Mouse (Mus musculus) embryonic facial prominence, embryonic 13.5 days (tissue): ENCODE measurements around the gene Iqck. TPM values are rescaled to one million over a fixed set of nuclear protein-coding genes. Genes with fewer than 3 reads are reported as not detected.

Experiments used
- ATAC-seq: fragments of 200-750 bp; cut with Nextera tagmentation; 2 replicates; pipeline ENCODE4 v1.8.0; 2017; ENCODE audit warnings: low read depth; ENCODE audit not compliant: insufficient number of reproducible peaks, insufficient read depth, low FRiP score, low TSS enrichment
- H3K27ac ChIP-seq: fragments of 300-500 bp; sonication (generic); 2 replicates; pipeline ENCODE4 v1.5.1; 2015; ENCODE audit warnings: moderate library complexity, mild to moderate bottlenecking, inconsistent platforms
- H3K27me3 ChIP-seq: fragments of 300-500 bp; sonication (generic); 2 replicates; pipeline ENCODE4 v1.6.1; 2015; ENCODE audit warnings: mild to moderate bottlenecking, inconsistent platforms
- H3K36me3 ChIP-seq: fragments of 300-500 bp; sonication (generic); 2 replicates; pipeline ENCODE4 v1.6.1; 2015; ENCODE audit warnings: mild to moderate bottlenecking, inconsistent platforms
- H3K4me1 ChIP-seq: fragments of 300-500 bp; sonication (generic); 2 replicates; pipeline ENCODE4 v1.6.1; 2015; ENCODE audit warnings: inconsistent platforms
- H3K4me2 ChIP-seq: fragments of 300-500 bp; sonication (generic); 2 replicates; pipeline ENCODE4 v1.6.1; 2015; ENCODE audit warnings: moderate library complexity, mild to moderate bottlenecking, inconsistent platforms
- H3K4me3 ChIP-seq: fragments of 300-500 bp; sonication (generic); 2 replicates; pipeline ENCODE4 v1.5.1; 2015; ENCODE audit warnings: mild to moderate bottlenecking, inconsistent platforms
- H3K9ac ChIP-seq: fragments of 300-500 bp; sonication (generic); 2 replicates; pipeline ENCODE4 v1.6.1; 2015; ENCODE audit warnings: mild to moderate bottlenecking, inconsistent platforms
- H3K9me3 ChIP-seq: fragments of 300-500 bp; sonication (generic); 2 replicates; pipeline ENCODE4 v1.6.1; 2016; ENCODE audit warnings: inconsistent platforms
- WGBS: fragments of 180-500 bp; shearing (Covaris S2); methylation state at CpG from one replicate; pipeline ENCODE4 v1.1.7; 2015; ENCODE audit warnings: mixed read lengths; 5-methylcytosine and 5-hydroxymethylcytosine counted together
- polyA plus RNA-seq: library from polyadenylated mRNA; unstranded; fragments of >200 nt; fragmentation: Nextera tagmentation; extraction: Ambion mirVana; gene quantifications from 2 replicates; pipeline ENCODE4 v1.2.1, GENCODE M21; 2015

Iqck gene
- polyA plus RNA-seq, 1 experiment from 2014 or later: 3.0 TPM

- ATAC-seq: no peak
- Histone ChIP-seq H3K4me2 (no peak overlapping the region), H3K27ac (no peak overlapping the region), H3K4me1 (peaks cover 19% of the 10 kb centered on the region), H3K4me3 (no peak overlapping the region), H3K27me3 (no peaks in the 10 kb centered on the region), H3K9me3 (no peaks in the 10 kb centered on the region), H3K36me3 (peaks cover 59% of the 10 kb centered on the region), H3K9ac (no peak overlapping the region)
- 85% methylated on average over 4 of the region's 4 CpGs for WGBS
These were observed 2.9 kb upstream of the Iqck start for GRCm38 (mm10) chr7:118852611-118853010.

GRCm38 (mm10) chr7:118854606-118855005, 946 bp upstream of the Iqck start:
- 17% methylated on average over 3 of the region's 3 CpGs for WGBS
- ATAC-seq: no peak
- Histone ChIP-seq H3K9me3 (no peaks in the 10 kb centered on the region), H3K36me3 (peaks cover 39% of the 10 kb centered on the region), H3K4me1 (peaks cover 17% of the 10 kb centered on the region), H3K27ac (no peak overlapping the region), H3K27me3 (no peaks in the 10 kb centered on the region), H3K4me3 (peak overlapping the region; percentile 86), H3K9ac (peak overlapping the region; percentile 83), H3K4me2 (peak overlapping the region; percentile 82)

- WGBS: under 1% methylated on average over 46 of the region's 46 CpGs
- Histone ChIP-seq H3K27me3 (no peaks in the 10 kb centered on the region), H3K36me3 (peaks cover 26% of the 10 kb centered on the region), H3K4me1 (peaks cover 17% of the 10 kb centered on the region), H3K4me3 (peak within 1 kb of the TSS; percentile 86), H3K27ac (peak within 1 kb of the TSS; percentile 69; the same call in 1 of the 2 replicates), H3K9ac (peak within 1 kb of the TSS; percentile 83), H3K9me3 (no peaks in the 10 kb centered on the region), H3K4me2 (peak within 1 kb of the TSS; percentile 82)
- peak; percentile 75 for ATAC-seq
These were observed 339 bp downstream of the Iqck start, which contains the start of gene Knop1 for GRCm38 (mm10) chr7:118855877-118856304. Gene Knop1 (minus strand): TSS chr7:118856254.

DNA sequence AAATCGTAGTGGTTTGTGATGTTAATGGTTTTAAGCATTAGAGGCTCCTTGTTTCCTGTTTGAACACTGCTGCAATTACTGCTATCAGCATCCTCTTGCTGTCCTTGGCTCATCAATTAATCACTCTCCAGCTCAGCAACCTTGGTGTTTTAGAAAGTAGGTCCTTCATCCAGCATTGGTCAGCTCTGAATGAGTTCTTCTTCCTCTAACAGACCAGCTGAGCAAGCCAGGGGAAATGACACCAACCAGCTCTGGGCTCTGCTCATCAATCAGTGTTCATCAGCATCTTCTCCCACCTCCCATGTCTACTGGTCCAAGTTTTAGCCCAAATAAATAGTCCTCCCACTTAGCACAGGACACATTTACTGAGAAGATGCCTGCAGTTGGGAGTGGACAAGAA, 3.1 kb downstream of the Iqck start:
- Histone ChIP-seq H3K9ac (no peak overlapping the region), H3K27ac (no peak overlapping the region), H3K4me2 (no peak overlapping the region), H3K9me3 (no peaks in the 10 kb centered on the region), H3K4me3 (no peak overlapping the region), H3K27me3 (no peaks in the 10 kb centered on the region), H3K4me1 (peaks cover 17% of the 10 kb centered on the region), H3K36me3 (no peaks in the 10 kb centered on the region; the same call in 1 of the 2 replicates)
- WGBS: 82% methylated on average over 1 of the region's 1 CpGs
- ATAC-seq: no peak

DNA sequence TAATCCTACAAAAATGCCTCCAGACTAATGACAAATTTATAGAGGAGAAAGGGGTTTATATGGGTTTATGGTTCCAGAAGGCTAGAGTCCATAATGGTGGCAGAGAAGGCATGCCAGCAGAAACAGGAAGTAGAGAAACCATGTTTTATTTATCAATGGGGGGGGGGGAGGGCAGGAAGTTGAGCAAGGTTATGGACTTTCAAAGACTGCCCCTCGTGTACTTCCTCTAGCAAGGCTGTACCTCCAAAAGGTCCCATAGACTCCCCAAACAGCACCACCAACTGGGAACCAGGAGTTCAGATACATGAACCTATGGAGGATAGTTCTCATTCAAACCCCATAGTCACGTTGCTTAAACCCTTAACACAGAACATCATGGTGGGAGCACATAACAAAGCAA, 9.8 kb downstream of the Iqck start:
- no peak overlapping the region for H3K27ac ChIP-seq
- no peak overlapping the region for H3K9ac ChIP-seq
- no peaks in the 10 kb centered on the region for H3K9me3 ChIP-seq
- H3K4me3 ChIP-seq: no peak overlapping the region
- no peaks in the 10 kb centered on the region for H3K27me3 ChIP-seq
- H3K4me1 ChIP-seq: no peaks in the 10 kb centered on the region
- WGBS: 78% methylated on average over 2 of the region's 2 CpGs
- no peak overlapping the region for H3K4me2 ChIP-seq
- ATAC-seq: no peak
- no peaks in the 10 kb centered on the region for H3K36me3 ChIP-seq

DNA sequence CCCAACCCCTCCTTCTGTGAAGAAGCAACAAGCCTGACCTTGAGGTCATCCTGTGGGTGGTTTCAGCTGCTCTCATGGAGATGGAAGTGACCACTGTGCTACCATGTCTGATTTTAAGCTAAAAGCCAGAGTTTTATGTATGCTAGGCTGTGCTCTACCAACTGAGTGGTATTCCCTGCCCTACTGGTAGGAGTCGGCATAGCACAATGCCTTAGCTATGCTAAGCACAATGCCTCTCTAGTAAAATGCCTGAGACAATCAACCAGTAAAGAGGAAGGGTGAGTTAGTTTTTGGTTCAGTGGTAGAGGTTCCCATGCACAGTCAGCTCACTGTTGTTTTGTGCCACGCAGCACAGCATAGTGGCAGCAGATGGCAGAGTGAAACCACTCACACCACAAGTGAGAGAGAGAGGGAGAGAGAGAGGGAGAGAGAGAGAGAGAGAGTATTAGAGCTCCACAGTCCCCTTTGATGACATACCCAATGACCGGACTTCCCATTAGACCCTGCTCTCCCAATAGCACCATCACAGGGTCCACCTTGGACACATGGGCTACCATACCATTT, 24.0 kb downstream of the Iqck start:
- H3K27ac ChIP-seq: peak overlapping the region; percentile 64; the same call in 1 of the 2 replicates
- H3K9me3 ChIP-seq: no peaks in the 10 kb centered on the region; the same call in 1 of the 2 replicates
- peaks cover 19% of the 10 kb centered on the region for H3K4me1 ChIP-seq
- H3K27me3 ChIP-seq: no peaks in the 10 kb centered on the region
- no peaks in the 10 kb centered on the region for H3K36me3 ChIP-seq
- H3K9ac ChIP-seq: no peak overlapping the region
- no peak overlapping the region for H3K4me3 ChIP-seq
- 76% methylated on average over 3 of the region's 3 CpGs for WGBS
- no peak overlapping the region for H3K4me2 ChIP-seq
- ATAC-seq: no peak; the same call in 1 of the 2 replicates

GRCm38 (mm10) chr7:118883957-118884356, 28.4 kb downstream of the Iqck start:
- no peak for ATAC-seq
- Histone ChIP-seq H3K9ac (no peak overlapping the region), H3K4me1 (peaks cover 33% of the 10 kb centered on the region), H3K36me3 (no peaks in the 10 kb centered on the region), H3K27me3 (no peaks in the 10 kb centered on the region), H3K4me2 (no peak overlapping the region), H3K9me3 (no peaks in the 10 kb centered on the region; the same call in 1 of the 2 replicates), H3K27ac (peak overlapping the region; percentile 33; the same call in 1 of the 2 replicates), H3K4me3 (no peak overlapping the region)
- WGBS: 63% methylated on average over 4 of the region's 4 CpGs

- no peak for ATAC-seq
- 77% methylated on average over 4 of the region's 4 CpGs for WGBS
- no peak overlapping the region for H3K27ac ChIP-seq
- H3K9me3 ChIP-seq: no peaks in the 10 kb centered on the region; the same call in 1 of the 2 replicates
- H3K4me1 ChIP-seq: peaks cover 34% of the 10 kb centered on the region
- H3K27me3 ChIP-seq: no peaks in the 10 kb centered on the region
- no peak overlapping the region for H3K4me3 ChIP-seq
- no peak overlapping the region for H3K4me2 ChIP-seq
- no peak overlapping the region for H3K9ac ChIP-seq
- H3K36me3 ChIP-seq: no peaks in the 10 kb centered on the region
These were observed 29.4 kb downstream of the Iqck start for GRCm38 (mm10) chr7:118884969-118885368.

- ATAC-seq: no peak
- peak overlapping the region; percentile 0; the same call in 1 of the 2 replicates for H3K27ac ChIP-seq
These were observed 31.9 kb downstream of the Iqck start for GRCm38 (mm10) chr7:118887303-118888055.

GRCm38 (mm10) chr7:118889046-118889680, 33.6 kb downstream of the Iqck start:
- Histone ChIP-seq H3K27ac (peak overlapping the region; percentile 28), H3K4me1 (peaks cover 22% of the 10 kb centered on the region), H3K36me3 (no peaks in the 10 kb centered on the region), H3K4me3 (no peak overlapping the region), H3K9ac (no peak overlapping the region), H3K27me3 (no peaks in the 10 kb centered on the region), H3K4me2 (no peak overlapping the region), H3K9me3 (no peaks in the 10 kb centered on the region; the same call in 1 of the 2 replicates)
- ATAC-seq: no peak
- 13% methylated on average over 3 of the region's 3 CpGs for WGBS

More at GRCm38 (mm10) chr7:118887303-118888055, 31.9 kb downstream of the Iqck start:
- Histone ChIP-seq H3K27me3 (no peaks in the 10 kb centered on the region), H3K9ac (no peak overlapping the region), H3K36me3 (no peaks in the 10 kb centered on the region), H3K4me1 (peaks cover 31% of the 10 kb centered on the region), H3K9me3 (no peaks in the 10 kb centered on the region; the same call in 1 of the 2 replicates), H3K4me3 (no peak overlapping the region), H3K4me2 (no peak overlapping the region)
- 29% methylated on average over 6 of the region's 6 CpGs for WGBS
